Mouse (Mus musculus) embryonic fibroblast, embryonic 13.5 days (primary cell): Measurements from ENCODE around the gene Lclat1.

Source experiments
- CTCF ChIP-seq: IDR thresholded peaks from 2 replicates; pipeline ENCODE4 v1.5.1; 2011; ENCODE audit warnings: mild to moderate bottlenecking, control low read depth, low read length, moderate library complexity, borderline replicate concordance; ENCODE audit not compliant: insufficient read depth
- POLR2A ChIP-seq: IDR thresholded peaks from 2 replicates; pipeline ENCODE4 v1.6.1; 2011; ENCODE audit warnings: low read depth, mild to moderate bottlenecking, control low read depth, low read length, moderate library complexity

- TF ChIP-seq POLR2A (no peak), CTCF (no peak)
Measured at GRCm38 (mm10) chr17:73229445-73230155, 121.8 kb downstream of the Lclat1 start.
